Mouse (Mus musculus): ENCODE results near the gene S1pr1. TPM values are rescaled to one million over a fixed set of nuclear protein-coding genes. Genes with fewer than 3 reads are reported as not detected.

The S1pr1 gene
- 10.1 and 12.1 TPM in 2 replicates for polyA plus RNA-seq (2016; fragmentation: Nextera tagmentation; extraction: Ambion mirVana)

- peak; percentile 85 for DNase-seq (ENCODE audit: low spot score)
- WGBS, result under 1% methylated on average over 51 of the region's 51 CpGs
Observed at GRCm38 (mm10) chr3:115714671-115715651, at the start of gene S1pr1. S1pr1 (minus strand) TSS chr3:115715072.

GRCm38 (mm10) chr3:115763292-115763691, 48.4 kb upstream of the S1pr1 start:
- Histone ChIP-seq H3K27ac (no peak overlapping the region), H3K9me3 (replicated peaks) (no peaks in the 10 kb centered on the region), H3K27me3 (ENCODE audit: low read depth, poor library complexity, severe bottlenecking) (no peaks in the 10 kb centered on the region), H3K36me3 (no peaks in the 10 kb centered on the region), H3K4me3 (no peak overlapping the region), H3K4me1 (peaks cover 9% of the 10 kb centered on the region)
- no peak for DNase-seq (ENCODE audit: low spot score)
- 77% methylated on average over 6 of the region's 6 CpGs for WGBS

More at GRCm38 (mm10) chr3:115714671-115715651, at the start of gene S1pr1:
- Histone ChIP-seq H3K9me3 (replicated peaks) (no peaks in the 10 kb centered on the region), H3K4me3 (peak within 1 kb of the TSS; percentile 69), H3K27me3 (ENCODE audit: low read depth, poor library complexity, severe bottlenecking) (0 out of 2 replicates have a peak, but pooled peaks cover 6% of the 10 kb centered on the region), H3K4me1 (peaks cover 21% of the 10 kb centered on the region), H3K27ac (peak within 1 kb of the TSS; percentile 94), H3K36me3 (peaks cover 11% of the 10 kb centered on the region; the same call in 1 of the 2 replicates)

- WGBS, result 85% methylated on average over 7 of the region's 7 CpGs
- DNase-seq (ENCODE audit: low spot score), result no peak
- H3K36me3 ChIP-seq, result no peaks in the 10 kb centered on the region
- no peak overlapping the region for H3K27ac ChIP-seq
- peaks cover 10% of the 10 kb centered on the region for H3K4me1 ChIP-seq
- H3K4me3 ChIP-seq, result no peak overlapping the region
- no peaks in the 10 kb centered on the region for H3K9me3 ChIP-seq (replicated peaks)
- H3K27me3 ChIP-seq (ENCODE audit: low read depth, poor library complexity, severe bottlenecking), result no peaks in the 10 kb centered on the region
Observed at GRCm38 (mm10) chr3:115762841-115763240, 48.0 kb upstream of the S1pr1 start.

GRCm38 (mm10) chr3:115759659-115760058, 44.8 kb upstream of the S1pr1 start:
- 93% methylated on average over 4 of the region's 4 CpGs for WGBS
- Histone ChIP-seq H3K27ac (no peak overlapping the region), H3K4me3 (no peak overlapping the region), H3K9me3 (replicated peaks) (no peaks in the 10 kb centered on the region), H3K4me1 (peaks cover 10% of the 10 kb centered on the region), H3K27me3 (ENCODE audit: low read depth, poor library complexity, severe bottlenecking) (no peaks in the 10 kb centered on the region), H3K36me3 (no peaks in the 10 kb centered on the region)
- DNase-seq (ENCODE audit: low spot score), result no peak

GRCm38 (mm10) chr3:115758455-115758912, 43.6 kb upstream of the S1pr1 start:
- no peak for DNase-seq (ENCODE audit: low spot score)
- Histone ChIP-seq H3K4me1 (peaks cover 10% of the 10 kb centered on the region), H3K36me3 (no peaks in the 10 kb centered on the region), H3K4me3 (peak overlapping the region; percentile 20; the same call in 1 of the 2 replicates), H3K27ac (peak overlapping the region; percentile 44; the same call in 1 of the 2 replicates), H3K27me3 (ENCODE audit: low read depth, poor library complexity, severe bottlenecking) (no peaks in the 10 kb centered on the region), H3K9me3 (replicated peaks) (no peaks in the 10 kb centered on the region)
- 7% methylated on average over 9 of the region's 9 CpGs for WGBS

- Histone ChIP-seq H3K27ac (no peak overlapping the region), H3K36me3 (no peaks in the 10 kb centered on the region), H3K27me3 (ENCODE audit: low read depth, poor library complexity, severe bottlenecking) (no peaks in the 10 kb centered on the region), H3K4me1 (peaks cover 10% of the 10 kb centered on the region), H3K4me3 (no peak overlapping the region), H3K9me3 (replicated peaks) (no peaks in the 10 kb centered on the region)
- WGBS, result 42% methylated on average over 8 of the region's 8 CpGs
- no peak for DNase-seq (ENCODE audit: low spot score)
Observed at GRCm38 (mm10) chr3:115754466-115754865, 39.6 kb upstream of the S1pr1 start.

- Histone ChIP-seq H3K27ac (no peak overlapping the region), H3K4me3 (no peak overlapping the region), H3K27me3 (ENCODE audit: low read depth, poor library complexity, severe bottlenecking) (no peaks in the 10 kb centered on the region), H3K4me1 (no peaks in the 10 kb centered on the region), H3K9me3 (replicated peaks) (no peaks in the 10 kb centered on the region), H3K36me3 (no peaks in the 10 kb centered on the region)
- whole genome bisulfite sequencing, result 94% methylated on average over 3 of the region's 3 CpGs
- DNase-seq (ENCODE audit: low spot score), result no peak
Observed at GRCm38 (mm10) chr3:115750369-115750768, 35.5 kb upstream of the S1pr1 start.

GRCm38 (mm10) chr3:115748289-115748989, 33.6 kb upstream of the S1pr1 start:
- H3K36me3 ChIP-seq, result no peaks in the 10 kb centered on the region
- WGBS, result 83% methylated on average over 5 of the region's 5 CpGs

GRCm38 (mm10) chr3:115746511-115746910, 31.6 kb upstream of the S1pr1 start:
- no peaks in the 10 kb centered on the region for H3K9me3 ChIP-seq (replicated peaks)
- H3K27me3 ChIP-seq (ENCODE audit: low read depth, poor library complexity, severe bottlenecking), result no peaks in the 10 kb centered on the region
- no peaks in the 10 kb centered on the region for H3K4me1 ChIP-seq
- no peak for DNase-seq (ENCODE audit: low spot score)
- H3K27ac ChIP-seq, result no peak overlapping the region
- no peaks in the 10 kb centered on the region for H3K36me3 ChIP-seq
- H3K4me3 ChIP-seq, result no peak overlapping the region
- 65% methylated on average over 8 of the region's 8 CpGs for WGBS

More at GRCm38 (mm10) chr3:115748289-115748989, 33.6 kb upstream of the S1pr1 start:
- no peak for DNase-seq (ENCODE audit: low spot score)
- Histone ChIP-seq H3K4me1 (no peaks in the 10 kb centered on the region), H3K9me3 (replicated peaks) (no peaks in the 10 kb centered on the region), H3K27me3 (ENCODE audit: low read depth, poor library complexity, severe bottlenecking) (no peaks in the 10 kb centered on the region), H3K27ac (no peak overlapping the region), H3K4me3 (no peak overlapping the region)

GRCm38 (mm10) chr3:115745088-115745487, 30.2 kb upstream of the S1pr1 start:
- H3K4me3 ChIP-seq, result no peak overlapping the region
- 94% methylated on average over 11 of the region's 11 CpGs for WGBS
- no peaks in the 10 kb centered on the region for H3K4me1 ChIP-seq
- H3K27me3 ChIP-seq (ENCODE audit: low read depth, poor library complexity, severe bottlenecking), result no peaks in the 10 kb centered on the region
- H3K36me3 ChIP-seq, result no peaks in the 10 kb centered on the region
- no peak overlapping the region for H3K27ac ChIP-seq
- no peak for DNase-seq (ENCODE audit: low spot score)
- no peaks in the 10 kb centered on the region for H3K9me3 ChIP-seq (replicated peaks)

- no peak for DNase-seq (ENCODE audit: low spot score)
- Histone ChIP-seq H3K4me3 (no peak overlapping the region), H3K27ac (no peak overlapping the region), H3K27me3 (ENCODE audit: low read depth, poor library complexity, severe bottlenecking) (no peaks in the 10 kb centered on the region), H3K36me3 (no peaks in the 10 kb centered on the region), H3K9me3 (replicated peaks) (no peaks in the 10 kb centered on the region), H3K4me1 (peaks cover 5% of the 10 kb centered on the region; the same call in 1 of the 2 replicates)
- WGBS, result 45% methylated on average over 2 of the region's 2 CpGs
Observed at GRCm38 (mm10) chr3:115738524-115738923, 23.7 kb upstream of the S1pr1 start.

- no peaks in the 10 kb centered on the region for H3K9me3 ChIP-seq (replicated peaks)
- H3K36me3 ChIP-seq, result no peaks in the 10 kb centered on the region
- no peak overlapping the region for H3K27ac ChIP-seq
- H3K4me1 ChIP-seq, result peaks cover 5% of the 10 kb centered on the region; the same call in 1 of the 2 replicates
- DNase-seq (ENCODE audit: low spot score), result no peak
- H3K27me3 ChIP-seq (ENCODE audit: low read depth, poor library complexity, severe bottlenecking), result no peaks in the 10 kb centered on the region
- 68% methylated on average over 11 of the region's 11 CpGs for WGBS
- H3K4me3 ChIP-seq, result no peak overlapping the region
Observed at GRCm38 (mm10) chr3:115737785-115738318, 23.0 kb upstream of the S1pr1 start.

Data from limb, embryonic 10.5 days (tissue).